In the genomic region with DNA sequence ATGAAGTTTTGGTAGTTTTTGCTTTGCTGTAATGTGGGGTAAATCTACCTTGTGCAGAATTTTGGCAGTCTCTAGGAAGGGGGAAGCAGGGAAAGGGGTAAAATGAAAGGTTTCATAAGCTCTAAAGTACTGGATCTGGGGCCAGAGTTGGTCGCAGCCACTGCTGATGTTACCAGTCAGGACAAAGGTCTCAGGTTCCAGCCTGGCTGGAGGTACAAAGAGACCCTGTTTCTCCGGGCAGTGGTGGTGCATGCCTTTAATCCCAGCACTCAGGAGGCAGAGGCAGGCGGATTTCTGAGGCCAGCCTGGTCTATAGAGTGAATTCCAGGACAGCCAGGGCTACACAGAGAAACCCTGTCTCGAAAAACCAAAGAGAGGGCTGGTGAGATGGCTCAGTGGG, we compare ENCODE assay signal across 32 mouse cellular contexts. TPM values are rescaled to one million over a fixed set of nuclear protein-coding genes. Genes with fewer than 3 reads are reported as not detected.
"Had no signal": no experiment of that assay in that cellular context is flagged by ENCODE, and none has a peak within 500 bp of the region (broad histone marks: within the 10 kb centered on the region; RNA-seq: fewer than 3 reads in every experiment).

No protein-coding gene starts in this region.

RNA-seq across cellular contexts. Expression of gene Pla2g1b, which starts 39.6 kb away (rescaled TPM):
- total RNA-seq: left cerebral cortex, adult 8-10 months; left cerebral cortex, postnatal 10 days; left cerebral cortex, postnatal 14 days; left cerebral cortex, postnatal 25 days; left cerebral cortex, postnatal 36 days; left cerebral cortex, postnatal 4 days; megakaryocyte progenitor cell, adult 5-6 weeks; megakaryocyte, adult 5-6 weeks; megakaryocyte-erythroid progenitor cell, adult 5-6 weeks; midbrain, postnatal 0 days; monocyte, adult 5-6 weeks had no signal
- polyA plus RNA-seq: limb, embryonic 10.5 days; limb, embryonic 11.5 days; limb, embryonic 12.5 days; limb, embryonic 13.5 days; limb, embryonic 14.5 days; limb, embryonic 15.5 days; liver, adult 2 months; liver, embryonic 13.5 days; liver, embryonic 14.5 days; liver, embryonic 15.5 days; liver, embryonic 16.5 days; liver, postnatal 0 days; macrophage; midbrain, embryonic 12.5 days; midbrain, embryonic 13.5 days; midbrain, embryonic 14.5 days; midbrain, embryonic 15.5 days; midbrain, embryonic 16.5 days; midbrain, postnatal 0 days; myocyte; neural tube, embryonic 11.5 days; neural tube, embryonic 12.5 days had no signal
